Mouse (Mus musculus): Measurements from ENCODE around the gene Asl. TPM values are rescaled to one million over a fixed set of nuclear protein-coding genes. Genes with fewer than 3 reads are reported as not detected.

Gene Asl
- polyA plus RNA-seq, 1 experiment, result 440 TPM

DNA sequence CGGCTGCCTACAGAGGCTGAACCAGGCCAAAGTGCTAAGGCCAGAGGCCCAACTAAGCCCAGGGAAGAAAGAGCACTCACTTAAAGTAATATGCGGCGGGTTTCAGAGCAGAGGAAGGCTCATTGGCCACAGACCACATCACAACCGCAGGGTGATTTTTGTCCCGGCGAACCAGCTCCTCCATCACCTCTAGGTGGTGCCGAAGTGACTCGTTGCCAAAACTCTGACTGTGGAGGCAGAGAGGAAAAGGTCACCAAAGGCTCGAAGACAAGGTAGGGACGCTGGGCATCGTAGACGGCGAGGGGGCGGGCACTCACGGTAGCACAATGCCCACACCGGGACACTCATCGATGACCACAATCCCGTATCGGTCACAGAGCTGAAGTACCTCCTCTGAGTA lies 31.3 kb downstream of the Asl start:
- TF ChIP-seq POLR2A (IDR thresholded peaks at IDR 0.05; ENCODE audit: low read depth, low read length) (no peak), CTCF (conservative IDR thresholded peaks at IDR 0.05; ENCODE audit: insufficient read depth, insufficient read length, low read depth, low read length) (no peak)
- Histone ChIP-seq H3K4me3 (ENCODE audit: insufficient read depth, low read depth, low read length) (no peak overlapping the region), H3K27ac (ENCODE audit: insufficient read depth, low read depth, low read length) (no peak overlapping the region), H3K27me3 (replicated peaks; ENCODE audit: control insufficient read depth, insufficient read depth, low read length) (no peaks in the 10 kb centered on the region), H3K36me3 (ENCODE audit: control insufficient read depth, insufficient read depth, low read length) (no peaks in the 10 kb centered on the region), H3K4me1 (ENCODE audit: control insufficient read depth, insufficient read depth, low read length) (no peaks in the 10 kb centered on the region)
- DNase-seq, result no peak
- 60% methylated on average over 19 of the region's 19 CpGs for WGBS

DNA sequence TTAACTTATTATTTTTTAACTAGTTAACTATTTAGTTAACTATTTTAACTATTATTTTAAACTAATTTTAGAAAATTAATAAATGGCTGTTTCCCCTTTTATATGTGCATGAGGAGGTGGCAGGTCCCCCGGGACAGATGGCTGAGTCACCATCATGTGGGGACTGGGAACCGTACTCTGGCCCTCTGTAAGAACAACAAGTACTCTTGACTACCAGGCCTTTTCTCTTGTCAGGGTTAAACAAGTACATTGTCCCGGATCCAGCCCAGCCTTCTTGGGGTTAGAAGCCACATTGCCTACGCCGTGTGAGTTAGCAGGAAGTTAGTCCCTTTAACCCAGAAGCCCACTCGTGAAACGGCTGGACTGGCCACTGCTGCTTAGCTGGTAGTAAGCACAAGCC lies 34.1 kb downstream of the Asl start:
- no peaks in the 10 kb centered on the region for H3K36me3 ChIP-seq (ENCODE audit: control insufficient read depth, insufficient read depth, low read length)
- no peak for DNase-seq
- H3K27ac ChIP-seq (ENCODE audit: insufficient read depth, low read depth, low read length), result no peak overlapping the region
- no peaks in the 10 kb centered on the region for H3K4me1 ChIP-seq (ENCODE audit: control insufficient read depth, insufficient read depth, low read length)
- TF ChIP-seq CTCF (conservative IDR thresholded peaks at IDR 0.05; ENCODE audit: insufficient read depth, insufficient read length, low read depth, low read length) (no peak), POLR2A (IDR thresholded peaks at IDR 0.05; ENCODE audit: low read depth, low read length) (no peak)
- no peaks in the 10 kb centered on the region for H3K27me3 ChIP-seq (replicated peaks; ENCODE audit: control insufficient read depth, insufficient read depth, low read length)
- WGBS, result 74% methylated on average over 7 of the region's 7 CpGs
- no peak overlapping the region for H3K4me3 ChIP-seq (ENCODE audit: insufficient read depth, low read depth, low read length)

DNA sequence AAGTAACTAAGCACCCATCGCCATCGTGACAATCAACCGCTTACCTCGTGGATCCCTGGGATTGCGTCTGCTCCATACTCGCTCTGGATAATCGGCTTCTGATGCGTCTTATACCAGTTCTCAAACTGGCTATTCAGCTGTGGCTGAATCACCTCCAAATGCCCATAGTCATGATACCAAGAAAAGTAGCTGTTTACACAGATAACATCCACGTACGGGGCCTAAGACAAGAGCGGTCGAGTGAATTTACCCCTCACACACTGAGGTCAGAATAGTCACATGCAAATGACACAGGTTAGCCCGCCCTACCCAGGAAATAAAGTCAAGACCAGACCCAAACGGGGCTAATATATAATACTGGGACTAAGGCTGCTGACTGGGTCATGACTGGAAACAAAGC lies 35.7 kb downstream of the Asl start:
- no peak for DNase-seq
- H3K27me3 ChIP-seq (replicated peaks; ENCODE audit: control insufficient read depth, insufficient read depth, low read length), result no peaks in the 10 kb centered on the region
- no peak overlapping the region for H3K27ac ChIP-seq (ENCODE audit: insufficient read depth, low read depth, low read length)
- TF ChIP-seq CTCF (conservative IDR thresholded peaks at IDR 0.05; ENCODE audit: insufficient read depth, insufficient read length, low read depth, low read length) (no peak), POLR2A (IDR thresholded peaks at IDR 0.05; ENCODE audit: low read depth, low read length) (no peak)
- WGBS, result 92% methylated on average over 14 of the region's 14 CpGs
- H3K4me1 ChIP-seq (ENCODE audit: control insufficient read depth, insufficient read depth, low read length), result no peaks in the 10 kb centered on the region
- no peak overlapping the region for H3K4me3 ChIP-seq (ENCODE audit: insufficient read depth, low read depth, low read length)
- no peaks in the 10 kb centered on the region for H3K36me3 ChIP-seq (ENCODE audit: control insufficient read depth, insufficient read depth, low read length)

DNA sequence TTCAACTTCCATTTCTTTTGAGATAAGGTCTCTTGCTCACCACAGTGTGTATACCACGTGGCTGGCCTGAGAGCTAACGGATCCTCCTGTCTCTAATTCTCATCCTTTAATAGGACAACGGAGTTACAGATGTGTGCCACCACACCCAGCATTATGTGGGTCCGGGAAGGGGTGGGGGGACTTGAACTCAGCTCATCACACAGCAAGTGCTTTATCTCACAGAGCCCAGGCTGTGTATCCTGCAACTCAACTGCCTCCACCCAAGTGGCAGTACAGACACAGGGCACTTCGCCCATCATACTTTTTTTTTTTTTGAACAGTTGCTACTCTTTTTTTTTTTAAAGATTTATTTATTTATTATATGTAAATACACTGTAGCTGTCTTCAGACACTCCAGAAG lies 37.1 kb downstream of the Asl start:
- Histone ChIP-seq H3K4me1 (ENCODE audit: control insufficient read depth, insufficient read depth, low read length) (no peaks in the 10 kb centered on the region), H3K27me3 (replicated peaks; ENCODE audit: control insufficient read depth, insufficient read depth, low read length) (no peaks in the 10 kb centered on the region), H3K4me3 (ENCODE audit: insufficient read depth, low read depth, low read length) (no peak overlapping the region), H3K27ac (ENCODE audit: insufficient read depth, low read depth, low read length) (no peak overlapping the region), H3K36me3 (ENCODE audit: control insufficient read depth, insufficient read depth, low read length) (no peaks in the 10 kb centered on the region)
- 94% methylated on average over 5 of the region's 5 CpGs for WGBS
- no peak for TF ChIP-seq CTCF (conservative IDR thresholded peaks at IDR 0.05; ENCODE audit: insufficient read depth, insufficient read length, low read depth, low read length)
- no peak for TF ChIP-seq POLR2A (IDR thresholded peaks at IDR 0.05; ENCODE audit: low read depth, low read length)
- no peak for DNase-seq

DNA sequence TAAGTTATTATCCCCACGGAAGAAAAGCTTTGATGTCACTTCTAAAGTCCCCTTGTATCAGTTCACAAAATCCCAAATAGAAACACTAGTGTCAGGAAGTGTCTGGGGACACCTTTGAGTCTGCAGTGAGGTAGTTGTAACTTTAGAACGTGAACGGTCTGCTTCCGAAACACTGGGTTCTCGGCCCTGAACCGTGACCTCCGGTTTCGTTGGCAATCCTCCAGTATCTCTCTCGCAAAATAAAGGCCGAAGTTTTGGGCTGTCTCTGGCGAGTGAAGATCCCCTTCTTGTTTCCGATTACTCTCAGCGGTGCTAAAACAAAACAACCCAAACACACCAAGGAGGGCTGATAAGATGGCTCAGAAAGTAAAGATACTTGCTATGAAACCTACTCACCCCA lies 39.7 kb downstream of the Asl start:
- 45% methylated on average over 13 of the region's 13 CpGs for WGBS
- TF ChIP-seq POLR2A (IDR thresholded peaks at IDR 0.05; ENCODE audit: low read depth, low read length) (no peak), CTCF (conservative IDR thresholded peaks at IDR 0.05; ENCODE audit: insufficient read depth, insufficient read length, low read depth, low read length) (no peak)
- no peaks in the 10 kb centered on the region for H3K27me3 ChIP-seq (replicated peaks; ENCODE audit: control insufficient read depth, insufficient read depth, low read length)
- H3K4me1 ChIP-seq (ENCODE audit: control insufficient read depth, insufficient read depth, low read length), result no peaks in the 10 kb centered on the region
- H3K27ac ChIP-seq (ENCODE audit: insufficient read depth, low read depth, low read length), result no peak overlapping the region
- DNase-seq, result peak; percentile 53
- H3K36me3 ChIP-seq (ENCODE audit: control insufficient read depth, insufficient read depth, low read length), result no peaks in the 10 kb centered on the region
- no peak overlapping the region for H3K4me3 ChIP-seq (ENCODE audit: insufficient read depth, low read depth, low read length)

DNA sequence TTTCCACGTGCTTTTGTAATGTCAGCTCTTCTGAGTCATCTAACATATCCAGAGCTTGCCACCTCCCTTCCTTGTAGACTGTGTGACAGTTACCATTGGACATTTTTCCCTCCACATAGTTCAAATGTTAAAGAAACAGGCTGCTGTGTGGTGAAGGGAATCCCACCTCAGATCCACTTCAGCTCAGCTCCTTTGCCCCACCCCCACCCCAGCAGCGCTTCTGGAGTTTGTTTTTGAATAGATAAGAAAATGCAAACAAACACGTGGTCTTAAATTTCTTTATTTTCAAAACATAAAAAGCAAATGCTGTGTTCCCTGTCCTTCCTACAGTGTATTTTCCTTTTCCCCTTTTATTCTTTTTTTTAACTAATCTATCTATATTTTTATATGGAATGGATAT lies 48.8 kb downstream of the Asl start:
- no peaks in the 10 kb centered on the region for H3K27me3 ChIP-seq (replicated peaks; ENCODE audit: control insufficient read depth, insufficient read depth, low read length)
- WGBS, result 79% methylated on average over 3 of the region's 3 CpGs
- no peaks in the 10 kb centered on the region for H3K4me1 ChIP-seq (ENCODE audit: control insufficient read depth, insufficient read depth, low read length)
- no peak for DNase-seq
- H3K36me3 ChIP-seq (ENCODE audit: control insufficient read depth, insufficient read depth, low read length), result no peaks in the 10 kb centered on the region
- H3K27ac ChIP-seq (ENCODE audit: insufficient read depth, low read depth, low read length), result no peak overlapping the region
- no peak for TF ChIP-seq CTCF (conservative IDR thresholded peaks at IDR 0.05; ENCODE audit: insufficient read depth, insufficient read length, low read depth, low read length)
- TF ChIP-seq POLR2A (IDR thresholded peaks at IDR 0.05; ENCODE audit: low read depth, low read length), result no peak
- no peak overlapping the region for H3K4me3 ChIP-seq (ENCODE audit: insufficient read depth, low read depth, low read length)

DNA sequence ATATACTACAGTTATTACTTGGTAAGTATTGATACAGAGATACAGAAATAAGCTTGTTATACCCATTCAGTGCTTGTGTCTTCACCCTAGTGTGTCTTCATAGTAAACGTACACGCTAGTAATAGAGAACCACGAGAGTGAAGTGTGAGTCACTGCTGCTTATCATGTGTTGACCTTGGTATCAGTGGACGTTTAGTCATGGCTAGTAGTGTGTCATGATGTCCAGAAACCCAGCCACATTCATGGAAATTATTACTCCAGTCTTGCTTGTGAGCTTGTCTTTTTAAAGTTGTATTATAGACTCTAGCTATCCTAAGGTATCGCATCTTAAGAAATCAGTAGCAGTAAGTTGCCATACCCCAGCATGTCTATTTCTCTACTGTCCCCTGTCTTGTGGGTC lies 50.4 kb downstream of the Asl start:
- no peak for TF ChIP-seq POLR2A (IDR thresholded peaks at IDR 0.05; ENCODE audit: low read depth, low read length)
- no peak for TF ChIP-seq CTCF (conservative IDR thresholded peaks at IDR 0.05; ENCODE audit: insufficient read depth, insufficient read length, low read depth, low read length)
- no peaks in the 10 kb centered on the region for H3K27me3 ChIP-seq (replicated peaks; ENCODE audit: control insufficient read depth, insufficient read depth, low read length)
- 85% methylated on average over 5 of the region's 5 CpGs for WGBS
- H3K4me3 ChIP-seq (ENCODE audit: insufficient read depth, low read depth, low read length), result no peak overlapping the region
- no peak overlapping the region for H3K27ac ChIP-seq (ENCODE audit: insufficient read depth, low read depth, low read length)
- DNase-seq, result no peak
- H3K36me3 ChIP-seq (ENCODE audit: control insufficient read depth, insufficient read depth, low read length), result no peaks in the 10 kb centered on the region
- H3K4me1 ChIP-seq (ENCODE audit: control insufficient read depth, insufficient read depth, low read length), result no peaks in the 10 kb centered on the region

DNA sequence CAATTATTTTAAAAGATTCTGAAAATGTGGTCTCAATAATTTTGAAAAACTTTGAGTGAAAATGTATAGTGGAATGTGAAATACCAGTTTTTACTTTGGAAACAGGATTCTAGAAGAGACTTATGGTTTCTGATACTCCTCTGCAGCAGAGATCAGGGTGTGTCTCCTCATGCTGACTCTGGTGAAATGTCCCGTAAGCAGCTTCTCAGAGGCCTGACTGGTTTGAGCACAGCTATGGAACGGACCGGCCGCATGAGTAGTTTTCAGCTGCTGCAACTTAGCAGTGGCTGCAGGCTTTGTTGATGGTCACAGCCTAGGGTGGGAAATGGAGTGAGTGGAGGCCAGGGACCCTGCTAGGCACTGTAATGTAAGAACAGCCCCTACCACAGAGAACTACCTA lies 51.3 kb downstream of the Asl start:
- Histone ChIP-seq H3K4me1 (ENCODE audit: control insufficient read depth, insufficient read depth, low read length) (no peaks in the 10 kb centered on the region), H3K27ac (ENCODE audit: insufficient read depth, low read depth, low read length) (no peak overlapping the region), H3K27me3 (replicated peaks; ENCODE audit: control insufficient read depth, insufficient read depth, low read length) (no peaks in the 10 kb centered on the region), H3K36me3 (ENCODE audit: control insufficient read depth, insufficient read depth, low read length) (no peaks in the 10 kb centered on the region), H3K4me3 (ENCODE audit: insufficient read depth, low read depth, low read length) (no peak overlapping the region)
- TF ChIP-seq CTCF (conservative IDR thresholded peaks at IDR 0.05; ENCODE audit: insufficient read depth, insufficient read length, low read depth, low read length), result no peak
- no peak for TF ChIP-seq POLR2A (IDR thresholded peaks at IDR 0.05; ENCODE audit: low read depth, low read length)
- no peak for DNase-seq
- WGBS, result 70% methylated on average over 4 of the region's 4 CpGs
